8 mouse cellular contexts compared by ENCODE assay signal in the genomic region with DNA sequence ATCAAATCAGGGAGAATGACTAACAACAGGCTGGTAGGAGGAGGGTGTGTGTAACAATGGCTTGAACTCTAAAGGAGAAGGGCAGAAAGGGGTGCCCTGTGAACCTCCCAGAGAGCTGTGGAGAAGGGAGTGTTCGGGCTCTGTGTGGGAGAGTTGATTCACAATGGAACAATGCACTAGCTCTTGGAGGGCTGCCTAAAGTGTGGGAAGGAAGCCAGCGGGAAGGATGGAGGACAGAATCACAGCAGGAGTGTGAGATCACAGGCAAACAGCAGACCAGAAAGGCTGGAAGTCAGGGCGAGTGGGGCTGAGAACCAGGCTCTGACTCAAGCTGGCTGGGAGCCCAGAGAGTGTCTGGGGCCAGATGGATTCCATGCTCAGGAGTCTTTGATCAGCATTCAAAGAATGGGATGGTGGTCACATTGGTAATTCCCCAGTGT. TPM values are rescaled to one million over a fixed set of nuclear protein-coding genes. Genes with fewer than 3 reads are reported as not detected.
DNase-seq lines count a peak whose midpoint lies in the region; ATAC-seq and TF ChIP-seq lines count a peak whose summit lies in the region.

No protein-coding gene starts in this region.

- no peak for DNase-seq in spleen, adult 2 months (ENCODE audit: low read depth in 1 of 2, low spot score in 2 of 2)
- no peak for DNase-seq in spleen, adult 18-20 months
- peak; percentile 76 for DNase-seq in forebrain, postnatal 0 days
- peak; percentile 87 to 92 for DNase-seq in heart, postnatal 14 days
- peak; percentile 77 to 93 for DNase-seq in layer of hippocampus, adult 18-20 months (ENCODE audit: low spot score in 2 of 2)
- DNase-seq in lung, postnatal 14 days: peak; percentile 83
- DNase-seq in skeletal muscle tissue, adult 2 months (ENCODE audit: low read depth, low spot score): peak; percentile 86

- H3K4me1 ChIP-seq in spleen, adult 2 months (ENCODE audit: control insufficient read depth, insufficient read depth, insufficient read length): peaks cover 38% of the 10 kb centered on the region; the same call in 1 of the 2 replicates
- H3K4me1 ChIP-seq in forebrain, postnatal 0 days (ENCODE audit: insufficient read depth): no peaks in the 10 kb centered on the region
- H3K4me1 ChIP-seq in liver, embryonic 12.5 days: peaks cover 33% of the 10 kb centered on the region

- no peak overlapping the region for H3K9ac ChIP-seq in forebrain, postnatal 0 days
- no peak overlapping the region for H3K9ac ChIP-seq in liver, embryonic 12.5 days

- TF ChIP-seq CTCF in spleen, adult 2 months (IDR thresholded peaks at IDR 0.05; ENCODE audit: extremely low read depth, insufficient read depth, insufficient read length, insufficient replicate concordance): no peak
- TF ChIP-seq CTCF in forebrain, postnatal 0 days (IDR thresholded peaks at IDR 0.05; ENCODE audit: low read depth): no peak

- H3K4me2 ChIP-seq in forebrain, postnatal 0 days (ENCODE audit: low read depth): no peak overlapping the region
- H3K4me2 ChIP-seq in liver, embryonic 12.5 days: no peak overlapping the region

- no peaks in the 10 kb centered on the region for H3K9me3 ChIP-seq in forebrain, postnatal 0 days (ENCODE audit: low read length)
- no peaks in the 10 kb centered on the region for H3K9me3 ChIP-seq in liver, embryonic 12.5 days (replicated peaks)

- intact Hi-C loops in heart, postnatal 14 days (cut with DNase I): no loop called here

- 0 out of 2 replicates have a peak overlapping the region, but pooled peaks have one; percentile 3 for H3K27ac ChIP-seq in spleen, adult 2 months (ENCODE audit: insufficient read depth, low read length)
- no peak overlapping the region for H3K27ac ChIP-seq in forebrain, postnatal 0 days (ENCODE audit: low read depth, low read length)
- H3K27ac ChIP-seq in liver, embryonic 12.5 days: no peak overlapping the region

- ATAC-seq in forebrain, postnatal 0 days: peak; percentile 87
- ATAC-seq in liver, embryonic 12.5 days: no peak

- TF ChIP-seq POLR2A in spleen, adult 2 months (IDR thresholded peaks at IDR 0.05; ENCODE audit: low read depth, low read length): no peak

- H3K27me3 ChIP-seq in spleen, adult 2 months (ENCODE audit: control insufficient read depth, insufficient read depth, low read length): no peaks in the 10 kb centered on the region
- no peaks in the 10 kb centered on the region for H3K27me3 ChIP-seq in forebrain, postnatal 0 days (ENCODE audit: insufficient read depth, low read length)
- H3K27me3 ChIP-seq in liver, embryonic 12.5 days (replicated peaks): no peaks in the 10 kb centered on the region

- no peaks in the 10 kb centered on the region; the same call in none of the 2 replicates for H3K36me3 ChIP-seq in spleen, adult 2 months (ENCODE audit: control insufficient read depth, insufficient read depth, low read length)
- no peaks in the 10 kb centered on the region for H3K36me3 ChIP-seq in forebrain, postnatal 0 days (ENCODE audit: insufficient read depth)
- H3K36me3 ChIP-seq in liver, embryonic 12.5 days: no peaks in the 10 kb centered on the region

- whole genome bisulfite sequencing in spleen, adult 2 months: 85% methylated on average over 3 of the region's 3 CpGs
- WGBS in forebrain, postnatal 0 days: 2% methylated on average over 3 of the region's 3 CpGs
- WGBS in liver, embryonic 12.5 days (ENCODE audit: insufficient replicate concordance): 53% methylated on average over 3 of the region's 3 CpGs

- no peak overlapping the region for H3K4me3 ChIP-seq in spleen, adult 2 months (ENCODE audit: extremely low read depth, insufficient read depth, insufficient read length)
- no peak overlapping the region for H3K4me3 ChIP-seq in forebrain, postnatal 0 days (ENCODE audit: low read depth, low read length)
- no peak overlapping the region for H3K4me3 ChIP-seq in liver, embryonic 12.5 days

RNA-seq across cellular contexts. Expression of gene Tec, which starts 12.6 kb away (rescaled TPM):
- polyA plus RNA-seq in spleen, adult 2 months (2012; rRNA removed): 12.2 and 12.5 TPM in 2 replicates
- total RNA-seq in forebrain, postnatal 0 days (2014; rRNA removed): 4.0 and 6.9 TPM in 2 replicates
- 2.1 and 2.5 TPM in 2 replicates for polyA plus RNA-seq in forebrain, postnatal 0 days (2015; fragmentation: Nextera tagmentation; extraction: Ambion mirVana)
- total RNA-seq in heart, postnatal 14 days (2021): 10 to 100 TPM; 11.0 to 11.9 TPM
- 1 to 10 TPM; 1.2 to 1.7 TPM for total RNA-seq in layer of hippocampus, adult 18-20 months (2021)
- polyA plus RNA-seq in liver, embryonic 12.5 days (2016; fragmentation: Nextera tagmentation; extraction: Ambion mirVana): 5.3 and 7.3 TPM in 2 replicates

RNA-seq across cellular contexts. Expression of gene Slain2, which starts 58.4 kb away (rescaled TPM):
- polyA plus RNA-seq in spleen, adult 2 months (2012; rRNA removed): 10.8 and 11.1 TPM in 2 replicates
- total RNA-seq in forebrain, postnatal 0 days (2014; rRNA removed): 43.4 and 48.2 TPM in 2 replicates
- polyA plus RNA-seq in forebrain, postnatal 0 days (2015; fragmentation: Nextera tagmentation; extraction: Ambion mirVana): 11.3 and 12.7 TPM in 2 replicates
- total RNA-seq in heart, postnatal 14 days (2021): 100 to 1,000 TPM; 109 to 122 TPM
- total RNA-seq in layer of hippocampus, adult 18-20 months (2021): 10 to 100 TPM; 23.2 TPM
- polyA plus RNA-seq in liver, embryonic 12.5 days (2016; fragmentation: Nextera tagmentation; extraction: Ambion mirVana): 13.4 and 14.1 TPM in 2 replicates

Comparison
In these comparisons a context has a peak if more than half of its experiments do, and no peak if none do; other contexts are left out.
1. DNase-seq: peak in forebrain, postnatal 0 days (single experiment), heart, postnatal 14 days (2 of 2), layer of hippocampus, adult 18-20 months (2 of 2), lung, postnatal 14 days (single experiment) and skeletal muscle tissue, adult 2 months (single experiment); none in spleen, adult 2 months (0 of 2) and spleen, adult 18-20 months (0 of 2).